Mouse (Mus musculus) erythroblast, embryonic 14.5 days (primary cell): ENCODE results near the gene Cand2.

ENCODE experiments used
- GATA1 ChIP-seq: IDR thresholded peaks from 2 replicates; pipeline ENCODE4 v1.6.1; 2012; ENCODE audit warnings: low read length, inconsistent platforms, mixed read lengths
- TAL1 ChIP-seq: IDR thresholded peaks from 3 replicates; pipeline ENCODE4 v1.6.1; 2012; ENCODE audit warnings: low read length, inconsistent platforms, mixed read lengths

- TF ChIP-seq GATA1: no peak
- no peak for TF ChIP-seq TAL1
Observed at GRCm38 (mm10) chr6:115759461-115759860, 14.9 kb upstream of the Cand2 start.
